Mouse (Mus musculus) G1E-ER4 (cell line): ENCODE measurements around the gene H2-M5. TPM values are rescaled to one million over a fixed set of nuclear protein-coding genes. Genes with fewer than 3 reads are reported as not detected.

ENCODE experiments used
- GATA1 ChIP-seq: IDR thresholded peaks from one replicate; pipeline ENCODE4 v1.8.0; 2012; ENCODE audit warnings: low read length, inconsistent platforms
- polyA plus RNA-seq: library from polyadenylated mRNA; stranded (reverse); fragments of >175 nt; gene quantifications from 2 replicates; pipeline ENCODE4 v1.2.3, GENCODE M21; 2012

H2-M5 gene
- polyA plus RNA-seq, 1 experiment, result not detected

GRCm38 (mm10) chr17:36966875-36967274, 22.5 kb downstream of the H2-M5 start:
- no peak for TF ChIP-seq GATA1

GRCm38 (mm10) chr17:36961125-36961524, 28.2 kb downstream of the H2-M5 start:
- TF ChIP-seq GATA1, result no peak

- TF ChIP-seq GATA1, result no peak
Measured at GRCm38 (mm10) chr17:36958884-36959283, 30.5 kb downstream of the H2-M5 start.

GRCm38 (mm10) chr17:36957999-36958743, 31.2 kb downstream of the H2-M5 start, which contains the start of the genes Znrd1 and Znrd1as:
TSS of gene Znrd1 (minus strand) at chr17:36958559.
TSS of gene Znrd1as (plus strand) at chr17:36958592.
- TF ChIP-seq GATA1, result no peak

- TF ChIP-seq GATA1, result no peak
Measured at GRCm38 (mm10) chr17:36953062-36953461, 36.3 kb downstream of the H2-M5 start.

- no peak for TF ChIP-seq GATA1
Measured at GRCm38 (mm10) chr17:36952631-36953030, 36.7 kb downstream of the H2-M5 start.

- TF ChIP-seq GATA1, result no peak
Measured at GRCm38 (mm10) chr17:36950981-36951947, 38.1 kb downstream of the H2-M5 start, which contains the start of gene Ppp1r11. TSS of gene Ppp1r11 (minus strand) at chr17:36951741.

GRCm38 (mm10) chr17:36949265-36949664, 40.1 kb downstream of the H2-M5 start:
- TF ChIP-seq GATA1, result no peak

- TF ChIP-seq GATA1, result no peak
Measured at GRCm38 (mm10) chr17:36948286-36948685, 41.1 kb downstream of the H2-M5 start.

- no peak for TF ChIP-seq GATA1
Measured at GRCm38 (mm10) chr17:36947051-36947819, 42.1 kb downstream of the H2-M5 start.

- TF ChIP-seq GATA1, result no peak
Measured at GRCm38 (mm10) chr17:36944121-36944775, 45.1 kb downstream of the H2-M5 start.

- no peak for TF ChIP-seq GATA1
Measured at GRCm38 (mm10) chr17:36943691-36944090, 45.6 kb downstream of the H2-M5 start.

- no peak for TF ChIP-seq GATA1
Measured at GRCm38 (mm10) chr17:36942791-36943471, 46.4 kb downstream of the H2-M5 start, which contains the start of gene Rnf39. TSS of gene Rnf39 (plus strand) at chr17:36942918.

- no peak for TF ChIP-seq GATA1
Measured at GRCm38 (mm10) chr17:36942391-36942790, 46.9 kb downstream of the H2-M5 start.
